In the genomic region with DNA sequence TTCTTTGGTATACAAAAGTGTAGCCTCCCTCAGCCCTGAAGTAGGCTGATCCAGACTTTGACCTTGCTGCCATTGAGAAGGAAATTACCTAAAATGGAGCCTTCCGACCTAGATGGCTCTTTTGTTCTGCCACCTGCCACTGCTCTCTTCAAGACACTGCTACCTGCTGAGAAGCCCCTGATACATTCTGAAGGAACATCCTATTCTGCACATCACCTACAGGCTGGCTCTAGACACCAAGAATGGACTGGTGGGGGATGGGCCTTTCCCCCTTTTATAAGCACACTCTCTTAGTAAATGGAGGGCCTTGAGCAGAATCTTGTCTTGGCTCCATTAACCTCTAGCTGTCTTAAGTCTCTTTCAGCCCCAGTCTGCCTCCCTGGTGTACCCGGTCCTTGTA, we compare ENCODE assay signal across 22 mouse cellular contexts. TPM values are rescaled to one million over a fixed set of nuclear protein-coding genes. Genes with fewer than 3 reads are reported as not detected.
A peak's percentile ranks its signal among the peaks of the same experiment; 100 is the strongest.
DNase-seq lines count a peak whose midpoint lies in the region; TF ChIP-seq lines count a peak whose summit lies in the region.
"Not testable (repeated sequence)": the region's sequence is repeated elsewhere in the genome, so short reads cannot be mapped to it uniquely, and the experiment has no call there.
"Had no signal": no experiment of that assay in that cellular context is flagged by ENCODE, and none has a peak within 500 bp of the region (broad histone marks: within the 10 kb centered on the region; RNA-seq: fewer than 3 reads in every experiment).

No protein-coding gene starts in this region.

- not testable (repeated sequence) for TF ChIP-seq EP300 in ES-Bruce4 (IDR thresholded peaks at IDR 0.05; ENCODE audit: insufficient read depth, low read depth, low read length)

- peak; percentile 68 for DNase-seq in ES-CJ7 (ENCODE audit: low read depth, low spot score)
- DNase-seq in ES-E14 (ENCODE audit: low read depth, low spot score), result not testable (repeated sequence)
- peak; percentile 87 for DNase-seq in R1 (ENCODE audit: low read depth, low spot score)
- peak; percentile 80 for DNase-seq in ZHBTc4 (ENCODE audit: low read depth, low spot score)

- H3K4me1 ChIP-seq in ES-Bruce4 (ENCODE audit: control insufficient read depth, insufficient read depth, low read length); ES-E14 (ENCODE audit: control insufficient read depth in 2 of 2, insufficient read depth in 2 of 2, low read length in 2 of 2, poor library complexity in 1 of 2): not testable (repeated sequence)

- TF ChIP-seq POLR2A in ES-Bruce4 (IDR thresholded peaks at IDR 0.05; ENCODE audit: insufficient read depth, low read length), result not testable (repeated sequence)

- H3K4me3 ChIP-seq in ES-Bruce4 (ENCODE audit: low read depth, low read length); ES-E14 (ENCODE audit: insufficient read depth in 1 of 2, low read depth in 1 of 2, low read length in 2 of 2, poor library complexity in 1 of 2, severe bottlenecking in 1 of 2): not testable (repeated sequence)

- H3K9ac ChIP-seq in ES-Bruce4 (ENCODE audit: low read depth, poor library complexity, severe bottlenecking); ES-E14 (ENCODE audit: insufficient read depth, low read depth, low read length, poor library complexity, severe bottlenecking): not testable (repeated sequence)

- TF ChIP-seq CTCF in ES-Bruce4 (IDR thresholded peaks at IDR 0.05; ENCODE audit: low read depth, low read length), result not testable (repeated sequence)

- H3K36me3 ChIP-seq in ES-Bruce4 (ENCODE audit: control insufficient read depth, insufficient read depth, low read length, poor library complexity, severe bottlenecking); ES-E14 (ENCODE audit: control insufficient read depth, insufficient read depth, low read length, poor library complexity, severe bottlenecking): not testable (repeated sequence)

- not testable (repeated sequence) for H3K27me3 ChIP-seq in ES-Bruce4 (ENCODE audit: control insufficient read depth, insufficient read depth, low read length, poor library complexity, severe bottlenecking)

- H3K27ac ChIP-seq in ES-Bruce4 (ENCODE audit: insufficient read depth, low read length) (peak overlapping the region; percentile 34), ES-E14 (ENCODE audit: insufficient read depth, low read depth, low read length, poor library complexity, severe bottlenecking) (peak overlapping the region; percentile 69)

- H3K9me3 ChIP-seq in ES-Bruce4 (replicated peaks; ENCODE audit: control insufficient read depth, insufficient read depth, low read length, poor library complexity, severe bottlenecking), result peaks cover 25% of the 10 kb centered on the region
- not testable (repeated sequence) for H3K9me3 ChIP-seq in ES-E14 (ENCODE audit: control insufficient read depth, insufficient read depth, low read depth, low read length)

- in situ Hi-C loops in ES-E14 (cut with MboI; ENCODE audit: low sequenced_read_pairs in 2 of 2, unreplicated experiment in 2 of 2), result not testable (repeated sequence)

RNA-seq across cellular contexts. Expression of a gene that starts 43.8 kb away (rescaled TPM):
- polyA plus RNA-seq in ES-Bruce4 (2011; ENCODE audit: insufficient read depth, insufficient read length, low read depth, missing spikeins), result not detected in 2 replicates
- total RNA-seq in ES-E14 (2012; rRNA removed), result not detected in 2 replicates
- total RNA-seq: CH12.LX, MEL had no signal
- polyA plus RNA-seq: activated CD4-positive, CD25-positive, alpha-beta regulatory T cell, adult 4 months; adrenal gland, adult 2 months; brain, embryonic 14.5 days; C2C12; CD4-positive, CD25-positive, alpha-beta regulatory T cell, adult 4 months; G1E; Patski had no signal

RNA-seq across cellular contexts. Expression of a gene that starts 51.7 kb away (rescaled TPM):
- not detected in 2 replicates for polyA plus RNA-seq in ES-Bruce4 (2011; ENCODE audit: insufficient read depth, insufficient read length, low read depth, missing spikeins)
- not detected in 2 replicates for total RNA-seq in ES-E14 (2012; rRNA removed)
- total RNA-seq: adrenal gland, adult 18-20 months; adrenal gland, adult 2 months; adrenal gland, adult 8-10 months; adrenal gland, postnatal 10 days; adrenal gland, postnatal 14 days; adrenal gland, postnatal 25 days; adrenal gland, postnatal 36 days; adrenal gland, postnatal 4 days; CH12.LX; G1E; MEL had no signal
- polyA plus RNA-seq: activated CD4-positive, CD25-positive, alpha-beta regulatory T cell, adult 4 months; adrenal gland, adult 2 months; brain, embryonic 14.5 days; C2C12; CD4-positive, CD25-positive, alpha-beta regulatory T cell, adult 4 months; cerebellum, adult 2 months; G1E; Patski had no signal
